Mouse (Mus musculus) retina, embryonic 14.5 days (tissue): ENCODE data around the gene Ltbp4.

Experiments
- DNase-seq: peaks from one replicate; pipeline ENCODE4 v3.0.0-alpha.2; 2015; ENCODE audit warnings: low spot score

Ltbp4 gene

DNA sequence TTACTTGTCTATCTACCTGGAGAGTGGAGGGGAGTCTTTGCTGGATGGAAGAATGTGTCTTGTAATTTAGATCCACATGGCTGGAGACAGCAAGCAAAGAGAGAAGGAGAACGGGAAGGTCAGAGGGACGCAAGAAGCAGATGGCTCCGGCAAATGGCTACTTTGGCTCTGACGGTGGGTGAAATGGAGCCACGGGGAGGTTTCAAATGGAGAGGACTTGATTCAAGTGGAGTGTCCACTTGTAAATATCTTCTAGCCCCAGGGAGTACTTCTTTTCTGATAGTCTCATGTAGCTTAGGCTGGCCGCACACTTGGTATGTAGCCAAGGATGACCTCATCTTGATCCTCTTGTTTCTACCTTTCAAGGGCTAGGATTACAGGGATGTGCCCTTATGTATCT lies 38.7 kb downstream of the Ltbp4 start:
- DNase-seq = no peak

GRCm38 (mm10) chr7:27298033-27298610 lies 39.4 kb downstream of the Ltbp4 start:
- no peak for DNase-seq

- DNase-seq = no peak
These were observed 41.0 kb downstream of the Ltbp4 start for GRCm38 (mm10) chr7:27296518-27296917.

GRCm38 (mm10) chr7:27295956-27296355 lies 41.5 kb downstream of the Ltbp4 start:
- DNase-seq = no peak

DNA sequence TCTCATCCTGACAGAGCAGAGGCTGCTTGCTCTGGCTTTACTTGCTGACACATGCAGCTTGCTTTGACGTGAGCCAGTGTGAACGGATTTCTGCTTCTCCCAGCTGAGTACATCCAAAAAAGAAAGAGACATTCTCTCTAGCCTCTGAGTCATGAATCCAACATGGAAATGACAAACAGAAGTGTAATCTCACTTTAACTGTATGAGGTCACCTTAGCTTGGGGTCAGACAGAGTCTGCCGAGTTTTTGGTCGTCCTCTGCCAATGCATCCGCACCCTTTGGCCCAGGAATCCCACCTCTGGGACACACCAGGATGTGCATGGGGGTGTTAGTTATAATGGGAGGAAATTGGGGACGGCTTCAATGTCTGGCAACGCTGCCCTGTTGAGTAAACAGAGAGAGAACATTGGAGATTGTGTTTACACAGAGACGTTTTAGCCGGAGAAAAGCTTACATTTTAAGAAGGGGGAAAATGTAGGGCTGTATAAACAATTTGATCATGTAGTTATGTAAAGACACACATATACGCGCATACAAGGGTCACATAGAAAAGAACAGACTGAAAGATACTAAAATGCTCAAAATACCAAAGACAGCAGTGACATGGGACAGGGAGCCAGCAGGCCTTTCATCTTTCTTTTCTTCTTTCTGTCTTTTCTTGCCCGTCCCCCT lies 45.6 kb downstream of the Ltbp4 start:
- no peak for DNase-seq

DNA sequence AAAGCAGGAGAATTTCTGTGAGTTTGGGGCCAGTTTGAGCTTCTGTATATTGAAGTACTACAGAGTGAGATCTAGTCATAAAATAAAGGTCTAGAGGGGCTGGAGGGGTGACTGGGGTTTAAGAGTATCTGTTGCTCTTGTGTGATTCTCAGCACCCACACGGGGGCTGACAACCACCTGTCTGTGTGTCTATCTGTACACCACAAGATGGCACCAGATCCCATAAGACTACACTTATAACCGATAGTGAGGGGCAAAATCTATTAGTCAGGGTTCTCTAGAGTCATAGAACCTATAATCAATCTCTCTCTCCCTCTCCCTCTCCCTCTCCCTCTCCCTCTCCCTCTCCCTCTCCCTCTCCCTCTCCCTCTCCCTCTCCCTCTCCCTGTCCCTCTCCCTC lies 46.9 kb downstream of the Ltbp4 start:
- no peak for DNase-seq

DNA sequence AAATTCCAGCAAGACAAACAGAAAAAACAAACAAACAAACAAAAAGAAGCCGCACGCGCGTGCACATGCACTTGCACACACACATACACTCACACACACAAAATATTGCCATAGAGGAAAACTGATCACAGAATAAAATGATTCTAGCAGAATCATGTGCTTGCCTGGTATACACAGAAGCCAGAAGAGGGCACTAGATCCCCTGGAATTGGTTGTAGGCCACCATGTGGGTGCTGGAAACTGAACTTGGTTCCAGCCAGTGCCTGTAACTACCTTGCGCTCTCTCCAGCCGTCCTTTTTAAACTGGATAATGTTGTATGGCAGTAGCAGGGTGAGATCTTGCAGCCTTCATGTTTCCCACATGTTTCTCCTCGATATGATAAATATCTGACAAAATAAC lies 48.8 kb downstream of the Ltbp4 start:
- no peak for DNase-seq

- peak; percentile 80 for DNase-seq
These were observed 51.8 kb downstream of the Ltbp4 start for GRCm38 (mm10) chr7:27285698-27286066.

DNA sequence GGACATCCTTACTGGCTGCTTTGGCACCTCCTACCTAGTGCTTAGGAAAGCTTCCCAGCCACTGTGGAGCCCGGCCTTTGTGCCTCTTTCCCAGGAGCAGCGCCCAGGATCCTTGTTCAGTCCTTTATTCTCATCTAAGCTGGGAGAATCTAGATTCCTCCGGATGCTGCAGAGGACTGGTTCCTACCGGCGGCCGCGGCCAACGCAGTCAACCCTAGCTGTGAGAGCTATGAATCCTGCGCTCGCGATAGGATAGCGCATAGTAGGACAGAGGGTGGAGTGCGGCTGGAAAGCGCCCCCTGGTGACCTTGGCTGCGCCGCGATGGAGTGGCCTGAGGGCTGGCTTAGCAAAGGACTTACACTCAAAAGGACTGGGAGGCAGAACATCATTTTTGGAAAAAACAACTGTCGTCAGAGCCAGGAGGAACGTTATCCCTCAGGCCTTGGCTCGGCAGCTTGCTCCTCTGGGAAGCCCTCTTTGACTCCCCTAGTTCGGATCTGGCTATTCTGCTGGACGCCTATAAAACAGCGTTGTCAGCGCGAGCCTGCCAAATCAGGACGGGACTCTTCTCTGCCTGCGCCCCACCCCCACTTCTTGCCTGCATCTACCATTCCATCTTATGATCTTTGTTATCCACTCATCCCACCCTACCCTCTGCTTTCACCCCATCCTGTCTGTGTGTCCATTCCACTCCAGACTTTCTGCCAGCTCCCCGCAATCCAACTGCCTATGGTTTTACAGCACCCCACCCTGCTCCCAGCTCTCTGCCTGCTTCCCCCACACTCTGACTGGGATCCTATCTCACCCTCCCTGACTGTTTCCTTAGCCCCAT lies 52.4 kb downstream of the Ltbp4 start:
- DNase-seq = peak; percentile 61

GRCm38 (mm10) chr7:27282225-27282624 lies 55.3 kb downstream of the Ltbp4 start:
- DNase-seq = no peak

DNA sequence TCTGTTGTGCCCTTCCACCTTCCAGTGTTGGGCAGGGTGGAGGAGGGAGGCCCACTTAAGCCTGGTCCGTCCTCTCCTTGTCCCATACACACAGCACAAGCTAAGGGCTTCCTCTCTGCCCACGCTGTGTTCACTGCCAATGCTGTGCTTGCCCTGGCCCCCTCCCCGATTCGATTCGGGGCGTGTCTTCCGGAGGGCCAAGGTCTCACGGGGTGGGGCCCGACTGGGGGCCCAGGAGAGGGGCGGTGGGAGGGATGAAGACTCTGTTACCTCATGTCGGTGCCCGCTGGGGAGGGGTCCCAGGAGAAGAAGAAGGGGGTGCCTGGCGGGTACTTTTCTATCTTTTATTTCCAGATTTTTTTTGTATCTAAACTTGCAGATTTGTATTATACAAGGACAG lies 55.8 kb downstream of the Ltbp4 start:
- no peak for DNase-seq

DNA sequence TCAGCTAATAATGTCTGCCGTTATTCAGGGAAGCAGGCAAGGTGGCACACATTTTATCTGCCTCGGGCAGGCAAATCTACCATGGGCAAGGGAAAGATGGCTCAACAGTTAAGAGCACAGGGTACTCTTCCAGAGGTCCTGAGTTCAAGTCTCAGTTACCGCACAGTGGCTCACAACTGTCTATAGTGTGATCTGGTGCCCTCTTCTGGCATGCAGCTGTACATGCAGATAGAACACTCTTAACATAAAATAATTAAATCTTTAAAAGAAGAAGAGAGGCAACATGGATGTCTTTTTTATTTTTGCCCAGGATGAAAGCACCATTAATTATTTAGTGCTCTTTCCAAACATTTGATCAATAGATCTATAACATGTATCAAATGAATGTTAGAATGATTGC lies 60.3 kb downstream of the Ltbp4 start:
- DNase-seq = no peak

DNA sequence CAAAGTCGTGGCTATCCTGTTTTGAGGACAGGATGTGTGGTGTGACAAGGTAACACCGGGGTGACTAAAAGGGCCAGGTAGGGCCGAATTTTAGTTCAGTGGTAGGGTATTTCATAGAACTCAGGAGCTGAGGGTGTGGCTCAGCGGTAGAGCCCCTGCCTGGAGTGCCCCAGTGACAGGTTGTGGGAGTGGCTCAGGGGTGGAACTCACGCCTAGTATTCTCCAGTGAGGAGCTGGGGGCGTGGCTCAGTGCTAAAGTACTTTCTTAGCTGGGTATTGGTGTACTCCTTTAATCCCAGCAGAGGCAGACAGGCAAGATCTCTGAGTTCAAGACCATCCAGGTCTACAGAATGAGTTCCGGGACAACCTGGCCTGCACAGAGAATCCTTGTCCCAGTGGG lies 61.5 kb downstream of the Ltbp4 start:
- DNase-seq = no peak

DNA sequence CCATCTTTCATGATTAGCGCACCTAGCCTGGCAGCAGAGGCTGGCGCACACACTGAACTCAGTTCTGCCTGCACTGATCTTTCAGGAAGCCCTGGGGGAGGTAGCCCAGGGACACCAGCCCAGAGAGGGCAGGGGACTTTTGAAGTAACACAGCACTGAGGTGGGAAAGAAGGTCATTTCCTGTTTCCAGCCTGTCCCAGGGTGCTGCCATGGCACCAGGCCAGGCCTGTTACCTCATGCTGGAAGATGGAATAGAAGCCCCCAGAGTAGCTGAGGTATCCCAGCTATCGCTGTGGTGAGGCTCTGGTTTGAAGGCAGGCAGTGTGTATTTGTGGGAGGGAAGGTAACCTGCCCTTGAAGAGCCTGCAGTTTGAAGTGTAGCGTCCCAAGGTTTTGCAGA lies 62.6 kb downstream of the Ltbp4 start:
- DNase-seq = no peak

- peak; percentile 51 for DNase-seq
These were observed 63.6 kb downstream of the Ltbp4 start for GRCm38 (mm10) chr7:27273739-27274351.

- no peak for DNase-seq
These were observed 66.1 kb downstream of the Ltbp4 start for GRCm38 (mm10) chr7:27271423-27271822.

GRCm38 (mm10) chr7:27266515-27267128 lies 70.9 kb downstream of the Ltbp4 start:
- no peak for DNase-seq

GRCm38 (mm10) chr7:27264761-27265160 lies 72.7 kb downstream of the Ltbp4 start:
- no peak for DNase-seq

GRCm38 (mm10) chr7:27261888-27262287 lies 75.6 kb downstream of the Ltbp4 start:
- DNase-seq = no peak

DNA sequence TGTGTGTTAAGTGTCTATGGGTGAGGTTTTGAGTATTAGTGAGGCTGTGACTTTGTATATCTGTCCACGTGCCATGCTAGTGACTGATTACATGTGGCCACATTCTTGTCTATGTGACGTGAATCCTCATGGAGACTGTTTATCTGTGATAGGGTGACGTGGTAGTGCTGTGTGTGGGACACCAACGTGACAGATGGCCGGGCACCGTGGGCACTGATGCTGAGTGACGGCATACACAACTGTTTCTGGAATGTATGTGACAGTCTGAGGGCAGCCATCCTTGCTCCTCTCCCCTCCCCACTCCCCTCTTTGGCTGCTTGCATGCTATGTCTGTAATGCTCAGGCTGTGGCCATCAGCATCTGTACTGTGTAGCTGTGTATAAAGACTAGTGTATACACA lies 76.6 kb downstream of the Ltbp4 start:
- no peak for DNase-seq

- DNase-seq = peak; percentile 20
These were observed 77.7 kb downstream of the Ltbp4 start for GRCm38 (mm10) chr7:27259771-27260170.

DNA sequence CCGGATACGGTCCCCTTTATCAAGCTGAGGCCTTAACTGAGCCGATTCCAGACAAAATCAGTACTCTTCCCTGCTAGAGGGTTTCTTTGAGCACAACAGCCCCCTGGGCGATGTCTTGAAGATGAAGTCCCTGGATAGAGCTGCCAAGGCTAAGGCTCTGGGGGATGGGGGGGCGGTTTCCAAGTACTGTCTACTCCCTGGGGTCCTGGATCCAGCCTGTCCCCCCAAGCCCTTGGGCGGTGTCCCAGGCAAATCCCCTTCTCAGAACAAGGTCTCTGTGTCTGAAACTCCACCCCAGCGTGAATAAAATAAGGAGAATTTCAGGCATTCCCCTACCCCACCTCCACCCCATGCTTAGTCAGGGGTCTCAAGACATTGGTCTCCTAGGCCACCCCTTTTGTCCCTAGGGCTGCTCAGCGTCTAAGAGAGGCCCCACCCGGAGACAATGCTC lies 78.2 kb downstream of the Ltbp4 start:
- DNase-seq = peak; percentile 49
